Mouse (Mus musculus) neural tube, embryonic 11.5 days (tissue): ENCODE results near the gene Klhdc4. TPM values are rescaled to one million over a fixed set of nuclear protein-coding genes. Genes with fewer than 3 reads are reported as not detected.

Experiments
- polyA plus RNA-seq: library from polyadenylated mRNA; unstranded; fragments of >200 nt; fragmentation: Nextera tagmentation; extraction: Ambion mirVana; gene quantifications from 2 replicates; pipeline ENCODE4 v1.2.1, GENCODE M21; 2014

Gene Klhdc4
- polyA plus RNA-seq, 1 experiment from 2014 or later = 57.8 TPM

Other genes starting within 250 kb of the Klhdc4 start
- 304 and 313 TPM in 2 replicates for gene Map1lc3b, start 239.2 kb downstream of the Klhdc4 start, polyA plus RNA-seq
- gene Zcchc14, start 176.7 kb downstream of the Klhdc4 start, polyA plus RNA-seq = 21.3 and 23.3 TPM in 2 replicates
- gene Jph3, start 99.9 kb downstream of the Klhdc4 start, polyA plus RNA-seq = 16.9 and 18.1 TPM in 2 replicates
- 37.3 and 38.1 TPM in 2 replicates for gene Slc7a5, start 78.1 kb upstream of the Klhdc4 start, polyA plus RNA-seq
- gene Car5a, start 115.3 kb upstream of the Klhdc4 start, polyA plus RNA-seq = not detected in 2 replicates
- gene Banp, start 120.2 kb upstream of the Klhdc4 start, polyA plus RNA-seq = 60.6 and 61.4 TPM in 2 replicates